Mouse (Mus musculus) G1E (cell line): ENCODE data around the gene Cdkn1a.

Source experiments
- CTCF ChIP-seq: IDR thresholded peaks from 2 replicates; pipeline ENCODE4 v1.5.1; 2012; ENCODE audit warnings: low read depth, low read length, inconsistent platforms, mixed read lengths
- POLR2AphosphoS5 ChIP-seq: IDR thresholded peaks from 2 replicates; pipeline ENCODE4 v1.6.1; 2012; ENCODE audit warnings: low read depth, low read length, inconsistent platforms; ENCODE audit not compliant: insufficient replicate concordance
- TAL1 ChIP-seq: conservative IDR thresholded peaks from 2 replicates; pipeline ENCODE4 v1.6.1; 2012; ENCODE audit warnings: low read depth, low read length, inconsistent platforms, mixed read lengths

DNA sequence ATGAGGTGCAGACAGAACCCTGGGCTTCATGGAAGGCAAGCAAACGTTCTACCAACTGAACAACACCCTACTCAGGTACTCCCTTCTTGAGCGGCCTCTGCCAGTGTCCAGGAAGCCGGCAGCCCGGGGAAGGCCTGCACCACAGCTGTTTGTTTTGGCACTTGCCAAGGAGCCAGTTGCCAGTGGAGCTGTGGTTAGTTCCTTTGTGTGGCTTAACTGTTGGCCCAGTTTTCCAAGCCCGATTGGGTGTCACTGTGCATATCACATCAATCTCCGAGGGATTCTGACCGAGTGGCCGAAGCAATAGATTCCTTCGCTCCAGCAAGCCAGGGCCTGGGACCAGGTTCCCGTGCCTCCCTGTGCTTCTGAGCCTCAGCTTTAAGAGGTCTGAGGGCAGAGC, 32.8 kb upstream of the Cdkn1a start:
- TF ChIP-seq TAL1 (no peak), CTCF (no peak), POLR2AphosphoS5 (no peak)
